Mouse (Mus musculus): ENCODE data around the gene Tenm3.

Gene Tenm3

DNA sequence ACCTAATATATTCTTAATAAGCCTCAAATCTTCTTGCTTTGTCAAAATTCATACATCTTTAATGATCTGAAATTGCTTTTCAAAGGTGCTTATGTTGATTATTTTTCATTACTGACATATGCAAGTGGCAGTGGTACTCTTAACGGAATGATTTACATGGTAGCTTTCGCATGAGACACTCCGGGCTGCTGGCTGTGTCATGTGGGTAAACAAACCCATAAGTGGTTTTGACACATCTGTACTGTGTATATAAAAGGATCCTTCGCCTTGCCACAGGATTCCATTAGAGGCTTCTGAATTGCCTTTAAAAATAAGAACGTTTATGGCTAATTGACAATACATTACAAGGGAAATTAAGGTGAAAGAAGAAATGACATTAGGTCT lies 529.8 kb downstream of the Tenm3 start:
- DNase-seq, result no peak

DNA sequence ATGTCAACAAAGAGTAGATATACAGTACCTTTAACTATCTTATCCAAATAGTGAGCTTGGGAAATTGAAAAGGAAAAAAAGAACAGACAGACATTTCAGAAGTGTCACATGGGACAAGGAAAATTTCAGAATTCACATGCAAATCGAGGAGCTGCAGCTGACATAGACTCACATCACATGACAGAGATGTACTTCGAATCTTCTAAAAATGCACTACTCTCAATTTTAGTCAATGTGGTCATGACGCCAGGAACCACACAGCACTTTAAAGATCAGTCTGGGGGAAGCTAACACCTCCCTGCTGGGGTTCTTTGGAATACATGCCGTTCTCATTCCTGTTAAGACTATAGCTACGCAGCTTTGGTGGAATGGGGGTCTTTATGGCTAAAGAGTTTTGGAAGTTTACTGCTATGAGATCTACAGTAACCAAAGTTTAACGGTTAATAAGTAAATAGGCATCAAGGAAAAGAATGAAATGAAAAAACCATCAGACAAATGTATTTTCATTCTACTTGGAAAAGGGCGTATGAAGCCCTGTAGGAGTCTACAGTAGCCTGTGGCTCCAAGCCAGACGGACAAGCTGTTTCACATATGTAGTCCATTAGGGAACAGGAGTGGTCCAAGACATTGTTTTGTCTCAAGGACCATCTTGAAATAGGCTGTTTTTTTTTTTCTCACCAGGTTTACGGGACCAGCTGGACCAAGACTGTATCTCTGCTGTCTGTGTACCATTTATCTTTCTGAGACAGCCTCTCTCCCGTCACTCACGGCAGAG lies 530.4 kb downstream of the Tenm3 start:
- no peak for DNase-seq

DNA sequence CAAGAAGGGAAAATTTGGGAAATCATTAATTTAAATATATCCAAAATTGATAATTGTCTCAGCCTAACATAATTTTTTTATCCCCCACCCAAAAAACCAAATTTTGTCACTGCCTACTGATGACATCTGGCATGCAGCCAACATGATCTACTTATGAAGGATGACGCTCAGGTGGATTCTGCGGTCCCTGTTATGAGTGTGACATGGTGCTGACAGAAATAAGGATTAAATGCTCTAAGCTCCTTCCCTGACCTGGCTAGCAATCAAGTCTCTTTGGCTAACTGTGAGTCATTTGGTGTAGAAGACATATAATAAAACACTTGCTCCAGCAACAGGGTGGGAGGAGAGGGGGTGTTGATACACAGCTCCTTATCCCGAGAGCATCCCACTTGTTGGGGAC lies 532.0 kb downstream of the Tenm3 start:
- no peak for DNase-seq

DNA sequence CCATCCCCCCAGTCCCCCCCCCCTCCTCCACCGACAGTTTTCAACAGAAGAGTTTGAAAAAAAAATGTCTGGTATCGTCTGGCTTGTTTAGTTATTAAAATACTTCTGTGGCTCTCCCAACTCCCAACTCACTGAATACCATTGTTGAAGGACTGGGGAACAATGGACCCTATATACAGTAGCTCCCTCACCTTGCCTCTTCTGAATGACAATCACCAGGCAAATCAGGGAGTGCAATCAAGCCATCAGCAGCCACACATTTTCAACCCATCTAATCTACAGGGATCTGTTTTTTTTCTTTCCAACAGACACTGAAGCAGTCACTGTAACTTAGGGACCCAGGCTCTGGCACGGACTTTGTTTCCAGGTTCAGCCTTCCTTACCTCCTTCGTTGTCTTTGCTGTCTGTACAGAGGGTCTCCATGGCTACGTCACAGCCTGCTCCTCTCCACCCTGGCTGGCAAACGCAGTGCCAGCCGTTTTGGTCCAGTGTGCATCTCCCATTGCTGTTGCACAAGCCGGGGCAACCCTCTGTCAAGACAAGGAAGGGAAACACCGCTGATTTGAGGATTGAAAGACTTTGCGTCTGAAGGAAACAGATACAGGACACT lies 533.4 kb downstream of the Tenm3 start:
- no peak for DNase-seq

DNA sequence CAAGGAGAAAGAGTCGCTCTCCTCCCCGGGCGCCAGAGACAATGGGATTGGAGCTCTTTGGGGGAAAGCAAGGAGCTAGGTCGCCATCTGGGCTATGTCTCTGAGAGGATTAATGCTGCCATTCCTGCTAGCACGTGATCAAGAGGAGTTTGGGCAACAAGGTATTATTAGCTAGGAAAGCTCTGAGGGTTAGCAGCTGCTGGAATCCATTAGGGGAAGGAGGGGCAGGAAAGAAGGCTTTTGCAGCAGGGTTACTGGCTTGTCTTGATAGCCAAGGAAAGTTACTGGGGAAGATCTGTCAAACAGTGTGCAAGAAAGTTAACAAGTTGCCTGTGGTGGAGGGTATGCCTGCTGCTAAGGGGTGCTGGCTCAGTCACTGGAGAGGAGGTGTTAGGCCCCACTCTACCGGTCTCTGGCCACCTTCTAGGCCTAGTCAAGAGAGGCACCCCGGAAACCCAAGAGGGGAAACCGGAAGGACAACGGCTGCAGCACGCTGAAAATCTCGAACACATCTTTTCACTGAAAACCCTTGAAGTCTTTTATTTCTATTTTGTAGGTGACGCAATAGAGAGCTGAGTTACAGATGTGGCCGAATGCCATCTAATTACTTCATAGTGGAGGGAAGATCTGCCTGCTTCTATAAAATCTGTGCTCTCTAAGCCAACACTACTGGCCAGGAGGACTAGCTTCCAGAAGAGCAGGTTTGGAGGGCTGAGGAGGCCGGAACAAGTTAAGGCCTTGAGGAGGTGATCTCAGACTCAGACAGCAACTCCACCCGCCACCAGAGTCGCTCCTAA lies 534.4 kb downstream of the Tenm3 start:
- no peak for DNase-seq

DNA sequence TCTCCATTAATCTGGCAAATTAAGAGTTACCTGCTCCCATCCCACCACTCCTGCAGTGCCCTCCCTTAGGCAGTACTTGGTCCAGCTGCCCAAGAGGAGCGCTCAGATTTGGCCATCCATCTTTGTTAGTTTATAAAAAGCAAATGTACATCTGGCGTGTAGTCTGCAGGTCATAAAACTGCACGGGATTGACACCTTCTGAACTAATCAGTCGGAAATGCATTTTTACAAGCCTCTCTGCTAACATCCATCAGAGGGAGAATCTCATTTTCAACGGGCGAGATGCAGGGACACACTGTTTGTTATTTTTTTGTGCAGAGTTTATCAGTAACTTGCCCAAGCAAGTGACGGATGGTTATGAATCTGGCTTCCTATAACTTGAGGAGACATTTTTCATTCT lies 539.5 kb downstream of the Tenm3 start:
- no peak for DNase-seq

DNA sequence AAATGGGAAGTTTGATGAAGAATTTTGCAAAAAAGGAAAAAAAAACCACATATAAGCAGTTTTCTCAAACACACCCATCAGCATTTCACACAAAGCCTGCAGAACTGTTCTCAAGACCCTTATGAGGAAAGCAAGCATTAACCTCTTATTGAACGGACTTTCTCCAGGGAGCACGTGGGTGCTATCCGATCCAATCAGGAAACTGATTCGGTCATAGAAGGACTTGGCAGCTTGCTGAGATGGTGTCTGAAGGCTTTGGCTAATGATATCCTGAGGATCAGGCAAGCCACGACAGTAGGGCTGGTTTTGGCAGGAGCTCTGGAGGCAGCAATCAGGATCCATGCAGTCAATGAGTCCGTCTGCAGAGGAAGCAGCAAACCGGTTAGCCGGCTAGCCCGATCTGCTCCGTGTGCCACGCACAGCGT lies 543.1 kb downstream of the Tenm3 start:
- no peak for DNase-seq

DNA sequence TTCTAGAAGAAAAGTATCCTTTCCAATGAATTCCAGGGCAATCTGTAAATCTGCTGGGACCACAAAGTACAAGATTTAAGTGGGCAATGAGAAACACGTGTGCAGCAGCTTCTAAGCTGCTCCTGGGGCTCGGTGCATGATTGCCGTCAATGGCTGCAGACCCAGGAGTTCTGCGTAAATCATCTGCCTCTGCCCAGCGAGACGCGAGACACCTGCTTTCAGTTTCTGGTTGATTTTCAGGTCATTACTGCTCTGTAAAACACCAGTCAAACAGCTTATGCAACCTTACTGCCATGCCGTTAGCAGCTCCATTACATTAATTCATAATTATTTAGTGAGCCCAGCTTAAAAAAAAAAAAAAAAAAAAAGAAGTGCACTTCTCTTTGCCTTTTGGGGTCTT lies 543.7 kb downstream of the Tenm3 start:
- DNase-seq, result no peak

DNA sequence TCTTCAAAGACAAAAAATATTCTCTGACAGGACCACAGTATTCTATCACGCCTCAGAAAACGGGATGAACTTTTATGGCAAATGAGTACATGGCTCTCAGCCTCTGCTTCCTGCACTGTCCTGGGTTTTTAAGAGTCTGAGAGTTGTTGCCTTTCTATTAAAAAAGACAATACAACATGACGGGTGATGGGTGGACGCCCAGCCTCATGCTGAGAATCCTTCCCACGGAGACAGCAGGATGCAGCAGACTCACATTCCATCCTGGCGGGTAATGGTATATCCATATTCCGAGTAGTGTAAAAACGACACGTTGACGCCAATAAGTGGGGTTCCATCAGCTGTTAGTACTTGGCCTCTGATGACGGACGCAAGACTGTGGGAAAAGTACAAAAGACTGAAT lies 544.4 kb downstream of the Tenm3 start:
- DNase-seq, result no peak

DNA sequence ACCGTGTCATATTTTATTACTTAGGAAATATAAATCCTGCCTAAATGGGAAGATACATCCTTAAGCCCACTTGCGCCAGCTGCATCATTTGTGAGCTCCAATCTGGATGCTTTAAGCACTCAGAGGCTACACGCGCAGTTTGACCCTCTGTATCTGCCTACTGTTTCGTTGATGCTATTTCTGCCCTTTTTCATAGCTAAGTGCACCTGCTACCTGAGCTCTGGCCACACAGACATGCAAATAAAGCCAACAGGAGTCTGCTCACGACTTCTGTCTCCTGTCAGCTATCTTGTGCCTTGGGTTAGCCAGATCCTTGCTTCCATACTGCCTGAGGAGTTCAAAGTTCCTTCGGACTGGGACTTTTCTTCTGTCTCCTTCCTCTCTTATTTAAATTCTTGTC lies 547.4 kb downstream of the Tenm3 start:
- no peak for DNase-seq

DNA sequence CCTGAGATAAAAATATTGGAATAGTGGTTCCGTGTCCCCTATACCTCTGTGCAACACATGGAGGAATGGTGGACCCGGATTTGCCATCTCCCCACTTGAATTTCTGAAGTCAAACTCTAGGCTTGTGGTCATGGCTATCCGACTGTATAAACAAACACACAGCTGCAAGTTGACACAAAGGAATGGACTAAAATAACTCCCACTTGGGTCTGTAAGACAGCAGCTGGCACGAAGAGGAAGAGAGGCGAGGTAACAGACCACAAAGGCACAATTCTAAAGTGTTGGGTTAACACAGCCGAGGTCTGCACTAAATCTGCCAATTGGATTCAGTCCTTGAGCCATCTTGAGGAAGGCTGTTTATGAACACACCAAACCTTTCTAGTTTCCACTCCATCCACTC lies 548.2 kb downstream of the Tenm3 start:
- DNase-seq, result no peak

DNA sequence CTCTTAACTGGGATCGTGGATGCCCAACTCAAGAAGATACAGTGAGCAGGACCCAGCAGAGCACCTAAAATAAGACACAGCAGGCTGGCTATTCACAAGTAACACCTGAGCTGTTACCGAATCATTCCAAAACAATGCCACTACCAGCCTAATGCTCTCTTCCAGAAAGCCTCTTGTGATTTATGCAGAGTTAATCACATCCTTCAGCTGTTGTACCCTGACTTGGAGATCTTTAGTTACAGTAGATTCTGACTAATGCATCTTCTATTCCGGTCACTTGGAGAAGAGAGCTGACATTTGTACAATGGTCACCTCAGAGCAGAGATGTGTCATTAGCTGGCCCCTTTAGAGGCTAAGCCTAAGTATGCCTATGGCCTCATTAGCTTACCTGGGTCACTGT lies 550.0 kb downstream of the Tenm3 start:
- DNase-seq, result no peak

DNA sequence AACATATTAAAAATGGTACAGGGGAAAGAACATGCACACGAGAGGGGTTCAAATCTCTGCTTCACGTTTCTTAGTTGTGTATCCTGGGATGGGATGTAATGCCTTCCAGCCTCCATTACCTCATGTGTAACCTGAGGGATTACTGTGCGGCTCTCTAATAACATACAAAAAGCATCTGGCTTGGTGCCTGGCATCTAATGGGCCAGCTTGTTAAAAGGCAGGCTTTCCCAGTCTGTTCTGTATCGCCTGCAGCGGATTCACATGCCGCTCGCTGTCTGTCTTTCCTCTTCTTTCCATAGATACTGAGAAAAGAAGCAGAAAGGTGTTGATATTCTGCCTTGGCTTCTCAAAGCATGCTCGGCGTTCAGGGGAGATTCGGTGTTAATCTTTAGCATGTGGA lies 558.3 kb downstream of the Tenm3 start:
- no peak for DNase-seq

DNA sequence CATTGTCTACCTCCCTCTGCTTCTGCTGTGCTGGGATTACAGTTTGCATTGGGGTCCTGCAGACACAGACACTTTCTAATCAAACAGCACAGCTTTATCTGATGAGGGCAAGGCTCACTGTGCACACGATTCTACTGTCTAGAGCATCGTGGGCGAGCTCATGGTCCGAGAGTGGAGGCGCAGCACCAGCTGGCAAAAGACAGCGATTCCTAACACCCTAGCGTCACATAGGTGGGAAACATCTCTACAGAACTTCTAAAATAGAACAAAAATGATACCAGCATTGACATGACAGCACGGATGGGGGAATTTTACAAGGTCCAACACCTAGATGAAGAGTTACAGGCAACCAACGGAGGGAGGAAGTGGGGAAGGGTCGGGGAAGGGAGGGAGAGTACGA lies 561.9 kb downstream of the Tenm3 start:
- DNase-seq, result no peak

DNA sequence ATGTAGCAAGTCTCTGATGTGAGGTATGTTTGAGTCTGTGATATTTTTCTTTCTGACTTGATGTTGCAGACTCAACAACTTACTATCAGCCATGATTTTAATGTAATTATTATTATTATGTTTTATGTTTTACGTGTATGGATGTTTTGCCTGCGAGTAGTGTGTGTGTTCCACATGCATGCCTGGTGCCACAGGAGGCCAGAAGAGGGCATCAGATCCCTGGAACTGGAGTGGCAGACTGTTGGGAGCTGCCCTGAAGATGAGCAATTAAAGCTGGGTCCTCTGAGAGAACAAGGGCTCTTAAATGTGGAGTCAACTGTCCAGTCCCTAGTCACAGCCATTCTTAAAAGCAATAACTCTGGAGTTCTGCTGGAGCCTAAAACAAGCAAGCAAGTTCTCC lies 564.4 kb downstream of the Tenm3 start:
- no peak for DNase-seq

DNA sequence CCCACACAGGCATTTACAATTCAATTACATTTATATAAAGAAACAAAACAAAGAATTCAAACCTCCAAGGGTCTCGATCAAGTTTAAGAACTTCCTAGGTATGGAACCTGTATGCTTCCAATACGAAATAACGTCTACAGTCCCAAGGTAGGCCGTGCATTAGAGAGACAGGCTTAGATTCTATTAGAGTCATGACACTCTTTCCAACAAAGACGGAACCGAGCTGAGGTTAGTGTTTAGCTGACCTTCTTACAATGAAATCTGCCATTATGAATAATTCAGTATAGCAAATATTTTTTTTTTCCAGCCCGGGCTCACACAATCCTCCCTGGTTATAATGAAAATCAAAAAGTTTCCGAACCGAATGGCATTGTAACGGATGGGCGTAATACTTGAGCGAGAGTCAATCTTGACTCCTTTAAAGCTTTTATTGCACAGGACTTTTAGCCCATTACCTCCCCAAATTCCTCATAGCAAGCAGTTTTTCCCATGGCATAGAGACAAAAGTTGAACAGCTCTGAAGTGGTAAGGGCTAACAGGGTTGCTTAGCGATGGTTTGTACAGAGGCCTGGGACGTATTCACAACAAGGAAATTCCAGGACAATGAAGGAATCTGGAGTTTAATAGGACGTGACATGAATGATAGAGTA lies 565.6 kb downstream of the Tenm3 start:
- no peak for DNase-seq

DNA sequence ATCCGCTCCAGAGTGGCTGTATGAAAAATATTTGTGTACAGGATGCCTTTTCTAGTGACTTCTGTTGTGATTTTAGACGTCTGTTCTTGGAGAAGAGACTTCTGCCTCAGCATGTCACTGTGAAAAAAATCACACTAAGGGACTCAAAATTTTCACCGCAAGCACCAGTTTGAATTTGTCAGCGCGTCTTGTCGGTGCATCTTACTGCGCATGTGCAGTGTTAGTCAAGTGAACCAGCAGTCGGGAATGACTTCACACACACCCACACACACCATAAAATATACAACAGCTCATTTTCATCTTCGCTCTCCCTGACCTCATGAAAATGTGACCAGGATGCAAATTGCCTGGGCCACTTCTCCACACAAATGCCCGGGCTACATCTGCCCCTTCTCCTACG lies 568.7 kb downstream of the Tenm3 start:
- no peak for DNase-seq

DNA sequence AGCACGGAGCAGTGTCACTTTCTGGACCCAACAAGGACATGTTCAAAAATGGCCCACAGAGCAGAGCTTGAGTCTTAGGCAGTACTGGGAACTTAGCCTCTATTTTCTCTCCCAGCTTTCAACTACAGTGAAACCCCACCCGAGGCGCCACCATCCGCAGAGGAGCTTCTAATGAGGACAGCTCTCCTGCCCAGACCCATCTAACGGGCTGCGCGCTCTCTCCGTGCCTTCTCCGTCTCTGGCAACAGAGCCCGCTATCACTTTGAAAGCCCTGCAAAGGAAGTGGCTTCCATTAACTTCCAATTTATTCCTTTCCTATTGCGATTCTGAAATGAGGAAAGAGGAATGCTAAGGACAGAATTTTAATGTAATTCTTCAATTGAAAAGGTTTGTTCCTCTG lies 569.2 kb downstream of the Tenm3 start:
- DNase-seq, result no peak

DNA sequence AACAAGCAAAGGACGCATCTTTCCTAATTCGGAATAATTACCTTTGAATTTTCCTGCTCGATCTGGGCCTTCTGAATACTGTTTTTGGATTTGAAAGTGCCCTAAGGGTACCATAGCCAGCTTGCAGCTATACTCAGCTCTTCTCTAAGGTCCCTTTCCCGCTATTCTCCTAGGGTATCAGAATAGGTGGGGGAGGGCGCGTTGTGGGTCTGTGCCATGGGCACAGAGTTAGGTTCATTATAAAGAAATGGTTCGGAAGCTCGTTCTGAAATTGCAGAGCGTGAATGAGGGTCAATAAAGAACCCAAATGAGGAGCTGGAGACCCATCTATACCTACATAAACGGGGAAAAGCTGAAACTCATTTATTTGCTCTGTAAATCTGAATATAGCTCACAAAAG lies 575.1 kb downstream of the Tenm3 start:
- DNase-seq, result no peak

DNA sequence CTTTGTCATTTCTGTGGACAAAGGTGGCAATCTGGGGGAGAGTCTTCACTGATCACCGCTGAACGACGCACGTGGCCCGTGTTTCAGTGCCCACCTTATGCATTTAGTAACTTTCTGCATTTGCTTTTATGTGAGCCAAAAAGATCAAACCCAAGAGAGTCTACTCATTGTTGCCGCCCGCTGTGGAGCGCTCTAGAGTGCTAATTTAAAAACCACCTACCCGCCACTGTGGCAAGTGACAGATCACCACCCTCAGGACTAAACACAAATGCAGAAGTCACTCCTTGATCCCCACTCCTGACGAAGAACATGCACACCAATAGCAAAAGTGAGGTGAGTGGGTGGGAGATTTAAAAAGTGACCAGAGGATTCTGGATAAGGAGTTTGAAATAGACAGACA lies 583.5 kb downstream of the Tenm3 start:
- no peak for DNase-seq

DNA sequence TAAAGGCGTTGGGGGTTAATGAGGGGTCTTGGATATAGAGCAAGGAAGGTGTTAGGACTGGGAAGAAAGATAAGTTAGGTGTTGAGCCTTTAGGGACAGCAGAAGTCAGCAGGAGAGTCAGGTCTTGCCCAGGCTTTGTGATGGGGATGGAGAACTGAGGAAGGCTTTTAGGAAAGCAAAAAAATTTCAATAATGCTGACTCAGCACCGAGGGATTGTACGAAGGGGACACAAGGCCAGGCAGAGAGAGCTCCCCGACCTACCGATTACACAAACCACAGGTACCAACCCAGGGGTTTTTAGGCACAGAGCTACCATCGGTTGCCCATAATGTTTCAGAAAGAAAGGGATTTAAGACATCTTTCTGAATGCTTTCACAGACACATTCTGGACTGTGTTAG lies 583.9 kb downstream of the Tenm3 start:
- DNase-seq, result no peak

DNA sequence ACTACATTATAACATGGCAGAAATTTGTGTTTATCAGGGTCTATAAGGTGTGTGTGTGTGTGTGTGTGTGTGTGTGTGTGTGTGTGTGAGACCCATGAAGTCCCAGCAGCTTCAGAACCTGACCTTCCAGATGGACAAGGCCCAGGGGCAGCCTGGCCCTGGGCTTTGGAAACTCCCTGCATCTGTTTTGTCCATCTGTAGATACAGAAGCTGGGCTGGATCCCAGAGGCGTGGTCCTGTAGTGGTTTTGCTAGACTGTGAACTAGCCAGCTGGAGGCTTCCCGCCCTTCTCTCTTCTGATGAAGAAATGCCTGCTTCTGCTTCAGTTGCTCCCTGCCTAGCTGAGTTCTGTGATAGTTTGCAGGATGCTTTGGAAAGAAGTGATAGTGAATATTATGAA lies 599.9 kb downstream of the Tenm3 start:
- DNase-seq, result no peak

DNA sequence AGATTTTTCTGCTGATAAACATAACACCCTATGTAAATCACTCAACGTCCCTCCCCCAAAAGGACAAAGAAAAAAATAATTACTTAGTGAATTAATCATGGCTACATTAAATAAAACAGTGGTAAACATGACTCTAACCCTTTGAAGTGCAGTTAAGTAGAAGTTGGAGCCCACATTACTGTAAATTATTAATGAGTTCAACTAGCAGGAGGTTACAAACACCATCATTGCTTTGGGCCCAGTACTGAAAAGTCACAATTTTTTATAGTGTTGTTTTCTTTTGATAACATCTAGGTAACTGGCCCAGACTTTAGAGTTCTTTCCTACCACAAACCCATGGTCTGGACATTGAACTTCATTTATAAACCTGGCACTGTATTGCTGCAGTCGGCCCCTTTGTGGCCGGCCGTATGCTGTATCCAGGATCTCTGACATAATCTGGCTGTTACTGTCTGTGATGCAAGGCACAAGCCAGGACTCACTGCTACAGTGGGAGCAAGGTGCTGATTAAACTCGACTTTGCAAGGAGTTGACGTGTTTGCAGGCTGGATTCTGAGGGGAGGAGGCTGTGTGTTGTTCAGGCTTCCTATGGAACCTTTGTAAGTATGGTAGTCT lies 602.7 kb downstream of the Tenm3 start:
- DNase-seq, result no peak

Data from layer of hippocampus, adult 9-11 months (tissue).